Mouse (Mus musculus) left cerebral cortex, postnatal 14 days (tissue): Measurements from ENCODE around the gene Fyb. TPM values are rescaled to one million over a fixed set of nuclear protein-coding genes. Genes with fewer than 3 reads are reported as not detected.

ENCODE experiments used
- DNase-seq, 2 experiments: peaks; one replicate each; pipeline ENCODE4 v3.0.0; 2021 to 2022; ENCODE audit warnings: low spot score in 2 of 2, mixed read lengths in 1 of 2
- intact Hi-C: fragments of 180-260 bp; cut with DNase I; formaldehyde crosslinking; loops from one replicate; pipeline ENCODE4 v1.15.1; 2025
- total RNA-seq, 2 experiments: library from RNA; stranded (reverse); gene quantifications; 2 replicates each; pipeline ENCODE4 v1.2.3; 2021

Fyb gene
- total RNA-seq, 2 experiments from 2014 or later = 11.5 to 13.1 TPM

- intact Hi-C loops = no loop called here
- DNase-seq = no peak
Measured at GRCm38 (mm10) chr15:6709618-6710017, 187.0 kb downstream of the Fyb start.

- intact Hi-C loops = no loop called here
- DNase-seq = no peak
Measured at GRCm38 (mm10) chr15:6710341-6710740, 187.7 kb downstream of the Fyb start.

GRCm38 (mm10) chr15:6711226-6711625, 188.6 kb downstream of the Fyb start:
- no peak for DNase-seq
- intact Hi-C loops = no loop called here

Other genes with a start within 250 kb of the Fyb start
- gene Dab2, start 223.1 kb upstream of the Fyb start, total RNA-seq = 10 to 100 TPM; 20.0 to 21.3 TPM
- not detected for gene C9, start 77.5 kb upstream of the Fyb start, total RNA-seq
- 10 to 100 TPM; 37.3 to 38.1 TPM for gene Rictor, start 185.5 kb downstream of the Fyb start, total RNA-seq